Mouse (Mus musculus): Measurements from ENCODE around the gene Wdr86. TPM values are rescaled to one million over a fixed set of nuclear protein-coding genes. Genes with fewer than 3 reads are reported as not detected.
"Not testable (repeated sequence)": the region's sequence is repeated elsewhere in the genome, so short reads cannot be mapped to it uniquely, and the experiment has no call there.

Wdr86 gene
- polyA plus RNA-seq (2015; fragmentation: Nextera tagmentation; extraction: Ambion mirVana) = 2.6 and 3.0 TPM in 2 replicates

GRCm38 (mm10) chr5:24730488-24730871 is at the start of gene Wdr86:
Gene Wdr86, minus strand, starts transcription at chr5:24730727.
- peak within 1 kb of the TSS; percentile 66 for H3K4me2 ChIP-seq
- H3K4me1 ChIP-seq = peaks cover 32% of the 10 kb centered on the region
- H3K9ac ChIP-seq = peak within 1 kb of the TSS; percentile 53
- no peaks in the 10 kb centered on the region for H3K9me3 ChIP-seq (replicated peaks)
- WGBS = 0% methylated on average over 23 of the region's 23 CpGs
- ATAC-seq = peak; percentile 46; the same call in 1 of the 2 replicates
- H3K27me3 ChIP-seq = peaks cover 40% of the 10 kb centered on the region
- H3K4me3 ChIP-seq = peak within 1 kb of the TSS; percentile 42
- H3K36me3 ChIP-seq (ENCODE audit: poor library complexity, severe bottlenecking) = no peaks in the 10 kb centered on the region
- H3K27ac ChIP-seq = no peak within 1 kb of the TSS

- WGBS = 45% methylated on average over 15 of the region's 15 CpGs
- no peak overlapping the region for H3K9ac ChIP-seq
- ATAC-seq = 0 out of 2 replicates have a peak, but pooled peaks have one; percentile 41
These were observed 49.5 kb upstream of the Wdr86 start for GRCm38 (mm10) chr5:24779881-24780512.

DNA sequence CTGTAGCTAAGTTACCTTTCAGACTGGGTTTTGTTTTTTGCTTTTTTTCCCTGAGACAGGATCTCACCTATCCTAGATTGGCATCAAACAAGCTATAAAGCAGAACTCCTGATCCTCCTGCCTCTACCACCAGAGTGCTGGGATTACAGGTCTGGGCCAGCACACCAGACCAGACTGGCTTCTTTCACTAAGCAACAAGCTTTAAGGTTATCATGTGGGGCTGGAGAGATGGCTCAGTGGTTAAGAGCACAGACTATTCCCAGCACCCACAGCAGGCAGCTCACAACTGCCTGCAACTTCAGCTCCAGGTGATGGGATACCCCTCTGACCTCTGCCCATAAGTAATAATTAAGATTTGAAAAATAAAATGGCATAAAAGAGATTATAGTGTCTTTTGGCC is 48.8 kb upstream of the Wdr86 start:
- H3K4me2 ChIP-seq = no peak overlapping the region
- H3K27ac ChIP-seq = no peak overlapping the region
- H3K4me1 ChIP-seq = 0 out of 2 replicates have a peak, but pooled peaks cover 6% of the 10 kb centered on the region
- no peak for ATAC-seq
- H3K27me3 ChIP-seq = peaks cover 21% of the 10 kb centered on the region
- no peaks in the 10 kb centered on the region for H3K9me3 ChIP-seq (replicated peaks)
- no peak overlapping the region for H3K4me3 ChIP-seq
- H3K36me3 ChIP-seq (ENCODE audit: poor library complexity, severe bottlenecking) = no peaks in the 10 kb centered on the region
- no peak overlapping the region for H3K9ac ChIP-seq

More at GRCm38 (mm10) chr5:24779881-24780512, 49.5 kb upstream of the Wdr86 start:
- H3K27me3 ChIP-seq = peaks cover 21% of the 10 kb centered on the region
- H3K27ac ChIP-seq = no peak overlapping the region
- H3K9me3 ChIP-seq (replicated peaks) = no peaks in the 10 kb centered on the region; the same call in 1 of the 2 replicates
- H3K4me1 ChIP-seq = 0 out of 2 replicates have a peak, but pooled peaks cover 6% of the 10 kb centered on the region
- H3K4me3 ChIP-seq = no peak overlapping the region
- H3K36me3 ChIP-seq (ENCODE audit: poor library complexity, severe bottlenecking) = no peaks in the 10 kb centered on the region
- H3K4me2 ChIP-seq = no peak overlapping the region

- WGBS = 47% methylated on average over 13 of the region's 13 CpGs
- no peaks in the 10 kb centered on the region for H3K9me3 ChIP-seq (replicated peaks)
- 0 out of 2 replicates have a peak overlapping the region, but pooled peaks have one; percentile 3 for H3K4me3 ChIP-seq
- peaks cover 21% of the 10 kb centered on the region for H3K27me3 ChIP-seq
- H3K9ac ChIP-seq = 0 out of 2 replicates have a peak overlapping the region, but pooled peaks have one; percentile 6
- H3K27ac ChIP-seq = no peak overlapping the region
- ATAC-seq = no peak
- 0 out of 2 replicates have a peak, but pooled peaks cover 6% of the 10 kb centered on the region for H3K4me1 ChIP-seq
- H3K36me3 ChIP-seq (ENCODE audit: poor library complexity, severe bottlenecking) = no peaks in the 10 kb centered on the region
- H3K4me2 ChIP-seq = peak overlapping the region; percentile 30
These were observed 48.3 kb upstream of the Wdr86 start for GRCm38 (mm10) chr5:24778843-24779140.

GRCm38 (mm10) chr5:24778082-24778842 is 47.7 kb upstream of the Wdr86 start:
- Histone ChIP-seq H3K27ac (no peak overlapping the region), H3K4me2 (peak overlapping the region; percentile 30), H3K9ac (0 out of 2 replicates have a peak overlapping the region, but pooled peaks have one; percentile 6), H3K9me3 (replicated peaks) (no peaks in the 10 kb centered on the region), H3K4me3 (0 out of 2 replicates have a peak overlapping the region, but pooled peaks have one; percentile 3), H3K36me3 (ENCODE audit: poor library complexity, severe bottlenecking) (no peaks in the 10 kb centered on the region), H3K27me3 (peaks cover 21% of the 10 kb centered on the region), H3K4me1 (0 out of 2 replicates have a peak, but pooled peaks cover 6% of the 10 kb centered on the region)
- no peak for ATAC-seq
- WGBS = 20% methylated on average over 17 of the region's 17 CpGs

DNA sequence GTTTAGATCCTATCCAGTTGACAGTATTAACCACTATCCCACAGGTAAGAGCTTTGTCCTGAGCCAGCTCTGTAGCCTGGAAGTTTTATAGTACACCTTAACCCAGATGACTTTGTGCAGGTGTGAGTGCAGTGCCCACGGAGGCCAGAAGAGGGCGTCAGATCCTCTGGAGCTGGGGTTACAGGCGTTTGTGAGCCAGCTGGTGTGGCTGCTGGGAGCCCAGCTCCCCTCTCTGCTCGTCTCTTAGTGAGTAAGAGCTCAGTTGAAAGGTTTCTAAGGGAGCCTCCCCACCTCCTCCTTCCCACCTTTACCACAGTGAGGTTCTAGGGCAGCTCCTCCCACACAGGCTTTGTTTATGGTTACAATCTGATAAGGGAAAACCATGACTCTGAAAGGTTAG is 46.2 kb upstream of the Wdr86 start:
- 72% methylated on average over 4 of the region's 4 CpGs for WGBS

GRCm38 (mm10) chr5:24774549-24774948 is 44.0 kb upstream of the Wdr86 start:
- not testable (repeated sequence) for H3K27ac ChIP-seq; H3K9me3 ChIP-seq (replicated peaks); H3K36me3 ChIP-seq (ENCODE audit: poor library complexity, severe bottlenecking); H3K4me1 ChIP-seq; H3K9ac ChIP-seq; H3K4me2 ChIP-seq; H3K4me3 ChIP-seq; ATAC-seq
- WGBS = 71% methylated on average over 16 of the region's 16 CpGs
- peaks cover 16% of the 10 kb centered on the region for H3K27me3 ChIP-seq

More for the DNA sequence above, 46.2 kb upstream of the Wdr86 start:
- Histone ChIP-seq H3K27ac (no peak overlapping the region), H3K36me3 (ENCODE audit: poor library complexity, severe bottlenecking) (no peaks in the 10 kb centered on the region), H3K4me3 (no peak overlapping the region), H3K9ac (no peak overlapping the region), H3K4me1 (0 out of 2 replicates have a peak, but pooled peaks cover 6% of the 10 kb centered on the region), H3K9me3 (replicated peaks) (no peaks in the 10 kb centered on the region), H3K27me3 (peaks cover 21% of the 10 kb centered on the region), H3K4me2 (no peak overlapping the region)
- no peak for ATAC-seq

- no peak within 1 kb of the TSS for H3K4me3 ChIP-seq
- WGBS = 27% methylated on average over 18 of the region's 18 CpGs
- H3K9me3 ChIP-seq (replicated peaks) = no peaks in the 10 kb centered on the region
- H3K9ac ChIP-seq = no peak within 1 kb of the TSS
- H3K27ac ChIP-seq = no peak within 1 kb of the TSS
- H3K27me3 ChIP-seq = peaks cover 9% of the 10 kb centered on the region; the same call in 1 of the 2 replicates
- 0 out of 2 replicates have a peak, but pooled peaks cover 4% of the 10 kb centered on the region for H3K4me1 ChIP-seq
- H3K36me3 ChIP-seq (ENCODE audit: poor library complexity, severe bottlenecking) = no peaks in the 10 kb centered on the region
- no peak within 1 kb of the TSS for H3K4me2 ChIP-seq
- ATAC-seq = no peak
These were observed 27.3 kb upstream of the Wdr86 start, which contains the start of gene Crygn for GRCm38 (mm10) chr5:24757816-24758215. Gene Crygn, minus strand, starts transcription at chr5:24758008.

GRCm38 (mm10) chr5:24756931-24757330 is 26.4 kb upstream of the Wdr86 start:
- Histone ChIP-seq H3K9me3 (replicated peaks) (no peaks in the 10 kb centered on the region), H3K4me3 (no peak overlapping the region), H3K4me2 (no peak overlapping the region), H3K4me1 (peaks cover 7% of the 10 kb centered on the region), H3K27me3 (peaks cover 14% of the 10 kb centered on the region; the same call in 1 of the 2 replicates), H3K36me3 (ENCODE audit: poor library complexity, severe bottlenecking) (no peaks in the 10 kb centered on the region), H3K27ac (no peak overlapping the region), H3K9ac (no peak overlapping the region)
- WGBS = 52% methylated on average over 3 of the region's 3 CpGs
- ATAC-seq = no peak

- no peak for ATAC-seq
- no peak overlapping the region for H3K27ac ChIP-seq
- H3K4me1 ChIP-seq = peaks cover 25% of the 10 kb centered on the region
- H3K36me3 ChIP-seq (ENCODE audit: poor library complexity, severe bottlenecking) = no peaks in the 10 kb centered on the region
- peaks cover 5% of the 10 kb centered on the region; the same call in 1 of the 2 replicates for H3K27me3 ChIP-seq
- WGBS = 17% methylated on average over 2 of the region's 2 CpGs
- no peaks in the 10 kb centered on the region for H3K9me3 ChIP-seq (replicated peaks)
- H3K4me2 ChIP-seq = peak overlapping the region; percentile 91
- no peak overlapping the region for H3K4me3 ChIP-seq
- H3K9ac ChIP-seq = no peak overlapping the region
These were observed 21.6 kb upstream of the Wdr86 start for GRCm38 (mm10) chr5:24752175-24752498.

- H3K27ac ChIP-seq = no peak overlapping the region
- peak; percentile 72 for ATAC-seq
- H3K9ac ChIP-seq = peak overlapping the region; percentile 71
- no peaks in the 10 kb centered on the region for H3K36me3 ChIP-seq (ENCODE audit: poor library complexity, severe bottlenecking)
- no peaks in the 10 kb centered on the region for H3K9me3 ChIP-seq (replicated peaks)
- 3% methylated on average over 25 of the region's 25 CpGs for WGBS
- H3K4me3 ChIP-seq = peak overlapping the region; percentile 59
- H3K27me3 ChIP-seq = 0 out of 2 replicates have a peak, but pooled peaks cover 5% of the 10 kb centered on the region
- H3K4me1 ChIP-seq = peaks cover 25% of the 10 kb centered on the region
- peak overlapping the region; percentile 91 for H3K4me2 ChIP-seq
These were observed 21.0 kb upstream of the Wdr86 start for GRCm38 (mm10) chr5:24751305-24752174.

All from forebrain, embryonic 13.5 days (tissue).